Mouse (Mus musculus) olfactory bulb, adult 2 months (tissue): Measurements from ENCODE around the gene Cyp4f14.

ENCODE experiments used
- CTCF ChIP-seq: fragments of 200-500 bp; IDR thresholded peaks from 2 replicates; pipeline ENCODE4 v1.5.1; 2012; ENCODE audit warnings: low read depth, mild to moderate bottlenecking, low read length, moderate library complexity; ENCODE audit not compliant: insufficient read depth
- POLR2A ChIP-seq: fragments of 200-500 bp; IDR thresholded peaks from 2 replicates; pipeline ENCODE4 v1.6.1; 2012; ENCODE audit warnings: mild to moderate bottlenecking, low read depth, low read length, moderate library complexity; ENCODE audit not compliant: insufficient read depth

DNA sequence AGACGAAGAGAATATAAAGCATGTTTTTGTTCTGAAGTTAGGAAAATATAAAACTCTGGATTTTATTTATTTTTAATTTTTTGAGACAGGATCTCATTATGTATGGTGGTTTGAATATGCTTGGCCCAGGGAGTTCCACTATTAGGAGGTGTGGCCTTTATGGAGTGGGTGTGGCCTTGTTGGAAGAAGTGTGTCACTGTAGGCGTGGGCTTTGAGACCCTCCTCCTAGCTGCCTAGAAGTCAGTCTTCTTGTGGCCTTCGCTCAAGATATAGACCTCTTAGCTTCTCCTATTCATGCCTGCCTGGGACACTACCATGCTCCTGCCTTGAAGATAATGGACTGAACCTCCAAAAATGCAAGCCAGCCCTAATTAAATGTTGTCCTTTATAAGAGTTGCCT, 33.0 kb upstream of the Cyp4f14 start:
- TF ChIP-seq POLR2A (no peak), CTCF (no peak)
